Mouse (Mus musculus): ENCODE results near the gene Hrc.

GRCm38 (mm10) chr7:45322245-45322644 lies 12.8 kb upstream of the Hrc start:
- no peak for TF ChIP-seq CTCF (IDR thresholded peaks at IDR 0.05; ENCODE audit: extremely low read depth, insufficient read depth, insufficient read length, insufficient replicate concordance)
- TF ChIP-seq POLR2A (IDR thresholded peaks at IDR 0.05; ENCODE audit: low read depth, low read length): no peak

All from spleen, adult 2 months (tissue).